Mouse (Mus musculus): ENCODE measurements around the gene Rad9b.

The Rad9b gene

DNA sequence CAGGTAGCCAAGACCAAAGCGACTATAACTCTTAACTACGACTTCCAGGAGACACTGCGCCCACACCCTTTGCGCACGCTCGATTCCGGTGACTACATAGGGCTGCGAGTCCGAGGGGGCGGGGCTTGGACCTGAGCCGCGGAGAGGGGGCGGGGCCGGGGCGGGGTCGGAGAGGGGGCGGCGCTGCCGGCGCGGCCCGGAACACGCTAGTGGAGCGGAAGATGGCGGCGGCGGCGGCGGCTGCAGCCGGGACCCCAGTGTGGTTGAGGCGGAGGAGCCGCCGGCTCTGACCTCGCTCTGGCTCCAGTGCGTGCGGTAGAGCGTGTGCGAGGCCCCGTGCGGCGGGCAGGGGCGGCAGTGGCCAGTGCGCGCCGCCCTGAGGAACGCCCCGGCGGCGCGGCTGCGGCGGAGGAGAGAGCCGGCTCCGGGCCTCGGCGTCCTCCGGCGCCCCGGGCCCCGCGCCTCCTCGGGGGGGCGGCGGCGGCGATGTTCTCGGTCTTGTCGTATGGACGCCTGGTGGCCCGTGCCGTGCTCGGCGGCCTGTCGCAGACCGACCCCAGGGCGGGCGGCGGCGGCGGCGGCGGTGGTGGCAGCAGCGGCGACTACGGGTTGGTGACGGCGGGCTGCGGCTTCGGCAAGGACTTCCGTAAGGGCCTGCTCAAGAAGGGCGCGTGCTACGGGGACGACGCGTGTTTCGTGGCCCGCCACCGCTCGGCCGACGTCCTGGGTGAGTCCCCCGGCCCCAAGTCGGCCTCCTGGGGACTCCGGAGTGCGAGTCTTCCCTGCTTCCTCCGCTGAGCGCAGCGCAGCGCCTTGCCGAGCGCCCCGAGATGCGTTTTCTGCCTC, 69.6 kb downstream of the Rad9b start, which contains the start of gene Pptc7:
Gene Pptc7 (plus strand): TSS at position 183 of the 846 bp plus-strand sequence.
- peak; percentile 91 for DNase-seq (ENCODE audit: low spot score)

- no peak for DNase-seq (ENCODE audit: low spot score)
Measured at GRCm38 (mm10) chr5:122283828-122284182, 70.2 kb downstream of the Rad9b start.

DNA sequence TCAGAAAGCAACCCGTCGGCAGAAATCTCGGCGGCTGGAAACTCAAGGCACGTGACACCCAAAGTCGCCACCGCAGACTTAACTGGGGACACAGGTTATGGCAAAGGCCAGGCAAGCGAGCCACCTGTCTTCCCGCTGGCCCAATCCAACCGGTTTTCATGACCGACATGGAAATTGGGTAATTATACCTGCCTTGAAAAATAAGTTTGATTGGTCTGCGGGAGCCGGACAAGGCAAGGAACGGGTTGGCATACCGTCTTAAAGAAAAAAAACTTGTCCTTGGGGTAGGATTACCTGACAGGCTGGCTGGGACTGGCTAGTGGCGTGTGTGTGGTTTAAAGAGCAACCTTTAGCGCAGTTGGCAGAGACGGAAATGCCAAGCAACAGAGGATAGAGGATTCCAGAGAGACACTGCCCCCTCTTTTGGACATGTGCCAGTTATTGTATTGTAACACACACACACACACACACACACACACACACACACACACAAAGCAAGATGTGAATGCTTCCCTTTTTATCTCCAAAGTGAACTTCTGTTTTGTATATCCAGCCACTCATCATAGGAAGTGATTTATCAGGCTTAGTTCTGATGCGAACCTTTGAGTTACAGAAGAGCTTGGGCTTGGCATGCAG, 73.1 kb downstream of the Rad9b start:
- DNase-seq (ENCODE audit: low spot score): no peak

- DNase-seq (ENCODE audit: low spot score): no peak
Measured at GRCm38 (mm10) chr5:122280422-122280826, 73.6 kb downstream of the Rad9b start.

DNA sequence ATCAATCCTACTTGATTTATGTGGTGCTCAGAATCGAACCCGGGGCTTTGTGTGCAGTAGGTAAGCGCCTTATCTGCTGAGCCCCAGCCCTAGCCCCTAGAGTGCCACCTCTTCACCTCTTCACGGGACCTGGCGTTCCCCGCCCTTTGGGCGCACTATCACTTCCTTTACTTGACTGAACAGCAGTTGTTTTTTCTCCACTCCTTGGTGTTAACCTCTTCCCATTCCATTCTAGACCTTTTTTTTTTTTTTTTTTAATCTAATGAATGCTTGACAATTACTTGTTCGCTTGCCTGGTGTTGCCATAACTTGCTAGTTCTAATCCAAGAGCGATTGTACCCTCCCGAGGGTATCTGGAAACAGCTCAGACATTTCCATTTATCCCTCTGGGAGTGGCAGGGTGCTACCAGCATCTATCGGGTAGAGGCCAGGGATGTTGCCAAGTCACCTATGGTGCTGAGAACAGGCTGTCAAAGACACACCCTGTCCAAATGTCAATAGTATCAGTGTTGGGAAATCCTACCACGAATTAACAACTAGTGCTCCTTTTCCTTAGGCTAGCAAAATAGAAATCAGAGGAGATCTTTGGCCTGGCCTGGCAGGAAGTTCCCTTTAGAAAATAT, 74.1 kb downstream of the Rad9b start:
- DNase-seq (ENCODE audit: low spot score): no peak

- no peak for DNase-seq (ENCODE audit: low spot score)
Measured at GRCm38 (mm10) chr5:122278946-122279345, 75.1 kb downstream of the Rad9b start.

DNA sequence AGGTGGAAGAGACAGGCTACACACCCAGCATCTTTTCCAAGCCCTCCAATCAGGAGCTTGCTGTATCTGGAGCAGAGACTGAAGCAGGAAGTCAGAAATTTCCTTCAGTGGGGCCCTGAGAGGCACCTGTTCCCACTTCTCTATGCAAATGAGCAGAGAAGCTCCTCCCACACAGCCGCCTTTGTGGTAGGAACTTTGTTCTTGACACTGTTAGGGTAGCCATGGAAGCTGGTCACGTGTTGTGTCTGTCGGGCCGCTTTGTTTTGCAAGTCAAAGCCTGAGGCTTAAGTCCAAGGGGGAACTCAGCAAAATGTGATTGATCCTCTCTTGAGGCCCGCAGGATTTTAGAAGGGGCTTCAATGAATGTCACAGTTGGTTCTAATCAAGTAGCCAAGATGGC, 79.2 kb downstream of the Rad9b start:
- DNase-seq (ENCODE audit: low spot score): peak; percentile 60

All from testis, postnatal 14 days (tissue).